Mouse (Mus musculus): ENCODE measurements around the gene Bloc1s2.

- TF ChIP-seq CTCF (IDR thresholded peaks at IDR 0.05; ENCODE audit: low read depth, low read length) (no peak), GATA1 (IDR thresholded peaks at IDR 0.05; ENCODE audit: borderline replicate concordance, low read length) (no peak), TAL1 (conservative IDR thresholded peaks at IDR 0.05; ENCODE audit: low read depth, low read length) (no peak), GATA2 (IDR thresholded peaks at IDR 0.05; ENCODE audit: borderline replicate concordance, low read depth, low read length) (no peak)
These were observed 45.4 kb downstream of the Bloc1s2 start for GRCm38 (mm10) chr19:44100840-44101239.

Measured in G1E (cell line).